Mouse (Mus musculus) liver, postnatal 0 days (tissue): ENCODE data around the gene 1700008O03Rik.

Source experiments
- CTCF ChIP-seq: sonication (generic); IDR thresholded peaks from 2 replicates; pipeline ENCODE4 v1.5.1; 2016; ENCODE audit warnings: antibody characterized with exemption, low read depth
- EP300 ChIP-seq: IDR thresholded peaks from 2 replicates; pipeline ENCODE4 v1.6.1; 2016; ENCODE audit warnings: antibody characterized with exemption, low read depth, mild to moderate bottlenecking

GRCm38 (mm10) chr7:44411144-44411543 lies 25.5 kb upstream of the 1700008O03Rik start:
- TF ChIP-seq CTCF (peak; percentile 21), EP300 (no peak)
